Mouse (Mus musculus): ENCODE data around the gene Btbd35f4. TPM values are rescaled to one million over a fixed set of nuclear protein-coding genes. Genes with fewer than 3 reads are reported as not detected.
"Not testable (repeated sequence)": the region's sequence is repeated elsewhere in the genome, so short reads cannot be mapped to it uniquely, and the experiment has no call there.

Btbd35f4 gene
- total RNA-seq (2014; rRNA removed; ENCODE audit: low replicate concordance) (not detected in 2 replicates), polyA plus RNA-seq (2015; fragmentation: Nextera tagmentation; extraction: Ambion mirVana) (not detected in 2 replicates)

DNA sequence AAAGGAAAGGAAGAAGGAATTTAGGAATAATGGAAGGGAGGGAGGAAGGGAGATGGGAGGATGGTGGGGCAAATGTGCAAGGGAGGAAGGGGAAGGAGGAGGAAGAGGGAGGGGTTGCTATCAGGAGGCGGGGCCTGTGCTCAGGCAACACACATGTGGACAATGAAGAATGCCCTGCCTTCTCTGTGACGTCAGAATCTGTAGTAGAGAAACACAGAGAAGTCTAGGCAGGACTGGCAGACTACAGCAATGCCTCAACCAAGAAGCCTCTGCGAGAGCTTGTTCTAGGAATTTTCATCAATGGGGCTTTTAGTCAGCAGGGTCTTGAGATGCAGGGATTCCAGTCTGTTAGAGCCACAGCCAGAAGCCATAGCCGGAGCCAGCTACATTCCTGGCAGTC, at the start of gene Btbd35f4:
Btbd35f4 (plus strand) TSS at position 301 of the 400 bp plus-strand sequence.
- H3K36me3 ChIP-seq (replicated peaks; ENCODE audit: control insufficient read depth, insufficient read depth, low read length); ATAC-seq (ENCODE audit: insufficient read depth, low read depth); H3K4me1 ChIP-seq (ENCODE audit: control insufficient read depth, insufficient read depth); H3K27ac ChIP-seq (ENCODE audit: low read depth); H3K27me3 ChIP-seq (ENCODE audit: control insufficient read depth, insufficient read depth, low read length); H3K9me3 ChIP-seq (replicated peaks; ENCODE audit: control insufficient read depth, low read length); H3K4me2 ChIP-seq (ENCODE audit: low read depth, low read length); H3K4me3 ChIP-seq (ENCODE audit: low read depth, low read length); DNase-seq (ENCODE audit: low spot score); H3K9ac ChIP-seq (replicated peaks; ENCODE audit: low read depth, low read length): not testable (repeated sequence)
- no CpG with 5 or more reads among the region's 4 CpGs for WGBS

DNA sequence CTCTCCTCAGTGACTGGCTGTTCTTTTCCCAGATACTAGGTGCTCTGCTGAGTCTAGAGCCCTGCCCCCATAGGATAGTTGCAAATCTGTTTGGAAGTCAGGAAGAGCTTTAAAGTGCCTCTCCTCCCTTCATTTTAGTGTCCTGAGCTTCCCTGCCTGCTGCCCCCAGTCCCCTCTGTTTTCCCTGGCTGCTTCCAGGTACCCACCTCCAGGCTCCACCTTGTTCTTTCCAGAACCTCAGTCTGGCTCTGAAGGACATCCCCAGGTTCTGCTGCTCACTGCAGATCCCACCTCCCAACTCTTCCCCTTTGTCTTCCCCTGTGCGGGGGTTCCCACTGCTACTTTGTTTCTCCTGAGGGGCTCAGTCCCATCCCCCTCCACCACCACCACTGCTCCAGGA, 39.7 kb downstream of the Btbd35f4 start:
- H3K4me1 ChIP-seq (ENCODE audit: control insufficient read depth, insufficient read depth); DNase-seq (ENCODE audit: low spot score); H3K9ac ChIP-seq (replicated peaks; ENCODE audit: low read depth, low read length); ATAC-seq (ENCODE audit: insufficient read depth, low read depth); H3K27me3 ChIP-seq (ENCODE audit: control insufficient read depth, insufficient read depth, low read length); H3K4me3 ChIP-seq (ENCODE audit: low read depth, low read length); H3K9me3 ChIP-seq (replicated peaks; ENCODE audit: control insufficient read depth, low read length); H3K27ac ChIP-seq (ENCODE audit: low read depth); H3K4me2 ChIP-seq (ENCODE audit: low read depth, low read length); H3K36me3 ChIP-seq (replicated peaks; ENCODE audit: control insufficient read depth, insufficient read depth, low read length): not testable (repeated sequence)
- WGBS = no CpG with 5 or more reads among the region's 1 CpGs

Other genes starting within 250 kb of the Btbd35f4 start
- not detected in 2 replicates for gene Btbd35f27, start 151.6 kb downstream of the Btbd35f4 start, total RNA-seq (2014; rRNA removed; ENCODE audit: low replicate concordance)
- gene Btbd35f27, start 151.6 kb downstream of the Btbd35f4 start, polyA plus RNA-seq (2015; fragmentation: Nextera tagmentation; extraction: Ambion mirVana) = not detected in 2 replicates